Mouse (Mus musculus) myocyte (in vitro differentiated cells): Measurements from ENCODE around the gene Stpg4. TPM values are rescaled to one million over a fixed set of nuclear protein-coding genes. Genes with fewer than 3 reads are reported as not detected.
A peak's percentile ranks its signal among the peaks of the same experiment; 100 is the strongest.

Source experiments
- H3K27me3 ChIP-seq: one replicate; pipeline ENCODE4 v1.6.1; 2011; ENCODE audit not compliant: control insufficient read depth, insufficient read depth, insufficient read length
- H3K36me3 ChIP-seq: one replicate; pipeline ENCODE4 v1.6.1; 2011; ENCODE audit not compliant: control insufficient read depth, insufficient read depth
- H3K4me2 ChIP-seq: one replicate; pipeline ENCODE4 v1.6.1; 2011; ENCODE audit warnings: low read depth, control low read depth
- H3K4me3 ChIP-seq: one replicate; pipeline ENCODE4 v1.5.1; 2011; ENCODE audit warnings: mild to moderate bottlenecking, control low read depth, moderate library complexity
- H3K79me2 ChIP-seq: one replicate; pipeline ENCODE4 v1.6.1; 2011; ENCODE audit not compliant: control insufficient read depth, insufficient read depth
- H3ac ChIP-seq: one replicate; pipeline ENCODE4 v1.6.1; 2011; ENCODE audit not compliant: control insufficient read depth, insufficient read length
- CEBPB ChIP-seq: IDR thresholded peaks from 2 replicates; pipeline ENCODE4 v1.6.1; 2011; ENCODE audit warnings: mild to moderate bottlenecking, moderate library complexity; ENCODE audit not compliant: poor library complexity, insufficient read depth, severe bottlenecking
- E2F4 ChIP-seq: IDR thresholded peaks from one replicate; pipeline ENCODE4 v1.6.1; 2011; ENCODE audit warnings: mild to moderate bottlenecking, control low read depth, moderate library complexity; ENCODE audit not compliant: insufficient read depth
- MAX ChIP-seq: IDR thresholded peaks from one replicate; pipeline ENCODE4 v1.6.1; 2011; ENCODE audit warnings: low read depth, mild to moderate bottlenecking, control low read depth
- MYOD1 ChIP-seq, 3 experiments: IDR thresholded peaks; one replicate each; pipeline ENCODE4 v1.6.1; 2011; ENCODE audit warnings: control low read depth in 2 of 3, low read depth in 2 of 3, mild to moderate bottlenecking in 2 of 3, moderate library complexity in 1 of 3; ENCODE audit not compliant: insufficient read length in 2 of 3, control insufficient read depth in 1 of 3
- MYOG ChIP-seq, 3 experiments: IDR thresholded peaks; one replicate each; pipeline ENCODE4 v1.6.1; 2011; ENCODE audit warnings: control low read depth in 2 of 3, low read depth in 2 of 3, mild to moderate bottlenecking in 2 of 3; ENCODE audit not compliant: insufficient read length in 2 of 3, control insufficient read depth in 1 of 3, insufficient read depth in 1 of 3
- POLR2A ChIP-seq: IDR thresholded peaks from one replicate; pipeline ENCODE4 v1.6.1; 2011; ENCODE audit warnings: low read depth, mild to moderate bottlenecking, control low read depth, moderate library complexity; ENCODE audit not compliant: insufficient read length
- POLR2AphosphoS2 ChIP-seq: IDR thresholded peaks from one replicate; pipeline ENCODE4 v1.6.1; 2011; ENCODE audit warnings: low read depth, control low read depth; ENCODE audit not compliant: insufficient read length
- REST ChIP-seq: IDR thresholded peaks from one replicate; pipeline ENCODE4 v1.6.1; 2011; ENCODE audit warnings: mild to moderate bottlenecking, control low read depth, moderate library complexity; ENCODE audit not compliant: insufficient read depth, insufficient read length
- SRF ChIP-seq: IDR thresholded peaks from one replicate; pipeline ENCODE4 v1.6.1; 2011; ENCODE audit warnings: low read depth; ENCODE audit not compliant: control insufficient read depth, insufficient read length
- TCF12 ChIP-seq: IDR thresholded peaks from one replicate; pipeline ENCODE4 v1.6.1; 2011; ENCODE audit warnings: mild to moderate bottlenecking, control low read depth; ENCODE audit not compliant: poor library complexity, insufficient read depth, severe bottlenecking
- TCF3 ChIP-seq: IDR thresholded peaks from one replicate; pipeline ENCODE4 v1.6.1; 2011; ENCODE audit warnings: low read depth, control low read depth; ENCODE audit not compliant: insufficient read length
- USF1 ChIP-seq: IDR thresholded peaks from one replicate; pipeline ENCODE4 v1.6.1; 2011; ENCODE audit warnings: low read depth, mild to moderate bottlenecking, control low read depth, moderate library complexity
- polyA plus RNA-seq: library from polyadenylated mRNA; unstranded; fragments of >200 nt; fragmentation: generic; extraction: Trizol; gene quantifications from one replicate; pipeline ENCODE4 v1.2.1, GENCODE M21; 2012; ENCODE audit warnings: missing spikeins

The Stpg4 gene
- polyA plus RNA-seq, 1 experiment: not detected

- Histone ChIP-seq H3ac (no peak overlapping the region), H3K79me2 (no peaks in the 10 kb centered on the region), H3K27me3 (no peaks in the 10 kb centered on the region), H3K36me3 (no peaks in the 10 kb centered on the region), H3K4me2 (peak overlapping the region; percentile 68), H3K4me3 (no peak overlapping the region)
- TF ChIP-seq MAX (no peak), MYOG (IDR thresholded peaks at IDR 0.05; ENCODE audit: control insufficient read depth in 1 of 3, insufficient read depth in 1 of 3, insufficient read length in 2 of 3, low read depth in 2 of 3) (peak; percentile 65 to 100 (median 97)), CEBPB (no peak), MYOD1 (IDR thresholded peaks at IDR 0.05; ENCODE audit: control insufficient read depth in 1 of 3, insufficient read length in 2 of 3, low read depth in 2 of 3) (peak; percentile 3 to 96 (median 94)), TCF12 (peak; percentile 68), SRF (no peak), TCF3 (peak; percentile 88)
Measured at GRCm38 (mm10) chr17:87364108-87364507, 63.4 kb downstream of the Stpg4 start.

DNA sequence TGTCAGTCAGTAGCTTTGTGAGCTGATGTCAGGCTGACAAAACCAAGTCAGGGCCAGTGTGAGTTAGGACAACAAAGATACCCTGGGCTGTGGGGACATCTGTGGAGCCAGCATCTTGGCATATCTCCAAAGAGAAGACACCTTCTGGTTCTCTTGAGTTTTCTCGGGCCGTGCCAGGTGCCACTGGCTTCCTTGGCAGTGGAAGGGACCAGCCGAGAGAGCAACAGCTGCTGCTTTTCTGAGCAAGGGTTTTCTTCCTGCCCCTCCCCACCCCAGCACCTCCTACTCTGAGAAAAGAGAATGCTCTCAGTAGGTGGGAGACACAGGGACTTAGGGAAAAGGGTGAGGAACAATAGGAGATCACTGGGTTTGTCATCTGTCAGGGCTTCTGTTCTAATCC, 66.4 kb downstream of the Stpg4 start:
- H3K4me2 ChIP-seq: peak overlapping the region; percentile 24
- TF ChIP-seq MYOD1 (IDR thresholded peaks at IDR 0.05; ENCODE audit: control insufficient read depth in 1 of 3, insufficient read length in 2 of 3, low read depth in 2 of 3) (peak; percentile 7 to 86 (median 65)), MYOG (IDR thresholded peaks at IDR 0.05; ENCODE audit: control insufficient read depth in 1 of 3, insufficient read depth in 1 of 3, insufficient read length in 2 of 3, low read depth in 2 of 3) (peak; percentile 39 to 93 (median 64)), CEBPB (no peak)
- H3K79me2 ChIP-seq: no peaks in the 10 kb centered on the region
- H3ac ChIP-seq: no peak overlapping the region
- no peaks in the 10 kb centered on the region for H3K27me3 ChIP-seq
- H3K36me3 ChIP-seq: no peaks in the 10 kb centered on the region
- no peak overlapping the region for H3K4me3 ChIP-seq

DNA sequence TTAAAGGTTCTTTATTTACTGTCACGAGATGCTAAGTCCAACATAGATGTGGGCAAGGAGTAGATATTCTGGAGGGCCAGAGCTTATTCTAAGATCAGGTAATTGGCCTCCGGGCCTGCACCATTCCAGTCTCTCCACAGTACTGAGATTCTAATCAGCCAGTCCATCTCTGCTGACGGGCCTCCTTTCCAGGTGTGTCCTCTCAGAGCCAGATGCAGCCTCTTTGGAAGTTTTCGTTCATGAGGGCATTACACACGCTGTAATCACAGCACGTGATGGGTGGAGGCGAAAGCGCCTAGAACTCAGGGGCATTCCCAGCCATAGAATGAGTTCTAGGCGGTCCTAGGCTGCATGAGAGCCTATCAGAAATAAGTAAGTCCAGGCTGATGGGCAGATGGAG, 70.0 kb downstream of the Stpg4 start:
- Histone ChIP-seq H3K36me3 (no peaks in the 10 kb centered on the region), H3K27me3 (no peaks in the 10 kb centered on the region), H3ac (no peak overlapping the region), H3K4me3 (no peak overlapping the region), H3K4me2 (no peak overlapping the region), H3K79me2 (no peaks in the 10 kb centered on the region)
- no peak for TF ChIP-seq POLR2AphosphoS2
- no peak for TF ChIP-seq MAX
- no peak for TF ChIP-seq SRF
- TF ChIP-seq TCF12: no peak
- no peak for TF ChIP-seq USF1
- TF ChIP-seq E2F4: no peak
- no peak for TF ChIP-seq POLR2A
- no peak for TF ChIP-seq MYOD1 (IDR thresholded peaks at IDR 0.05; ENCODE audit: control insufficient read depth in 1 of 3, insufficient read length in 2 of 3, low read depth in 2 of 3)
- TF ChIP-seq CEBPB: no peak
- TF ChIP-seq TCF3: no peak
- TF ChIP-seq MYOG (IDR thresholded peaks at IDR 0.05; ENCODE audit: control insufficient read depth in 1 of 3, insufficient read depth in 1 of 3, insufficient read length in 2 of 3, low read depth in 2 of 3): no peak
- TF ChIP-seq REST: no peak

DNA sequence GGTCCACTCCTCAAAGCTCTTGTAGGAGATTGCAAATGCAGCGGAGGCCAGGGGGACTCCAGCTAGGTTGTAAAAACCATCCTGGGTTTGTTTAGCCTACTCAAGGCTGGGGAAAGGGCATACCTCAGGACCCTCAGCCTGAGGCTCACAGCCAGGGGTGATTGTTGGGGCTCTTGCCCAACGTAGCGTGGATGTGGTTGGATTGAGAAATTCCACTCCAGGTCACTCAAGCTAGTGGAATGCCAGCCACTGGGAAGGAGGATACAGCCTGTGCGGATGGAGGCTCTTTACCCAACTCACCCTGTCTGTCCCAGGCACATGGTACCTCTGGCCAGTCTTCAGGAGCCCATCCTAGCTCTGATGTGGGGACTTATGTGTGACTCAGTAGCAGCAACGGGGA, 71.3 kb downstream of the Stpg4 start:
- Histone ChIP-seq H3K36me3 (no peaks in the 10 kb centered on the region), H3ac (no peak overlapping the region), H3K27me3 (no peaks in the 10 kb centered on the region), H3K79me2 (no peaks in the 10 kb centered on the region), H3K4me2 (no peak overlapping the region), H3K4me3 (no peak overlapping the region)
- no peak for TF ChIP-seq E2F4
- no peak for TF ChIP-seq MYOG (IDR thresholded peaks at IDR 0.05; ENCODE audit: control insufficient read depth in 1 of 3, insufficient read depth in 1 of 3, insufficient read length in 2 of 3, low read depth in 2 of 3)
- no peak for TF ChIP-seq TCF3
- no peak for TF ChIP-seq CEBPB
- TF ChIP-seq USF1: no peak
- no peak for TF ChIP-seq TCF12
- no peak for TF ChIP-seq POLR2AphosphoS2
- TF ChIP-seq MYOD1 (IDR thresholded peaks at IDR 0.05; ENCODE audit: control insufficient read depth in 1 of 3, insufficient read length in 2 of 3, low read depth in 2 of 3): no peak
- TF ChIP-seq REST: no peak
- no peak for TF ChIP-seq SRF
- TF ChIP-seq MAX: no peak
- no peak for TF ChIP-seq POLR2A

DNA sequence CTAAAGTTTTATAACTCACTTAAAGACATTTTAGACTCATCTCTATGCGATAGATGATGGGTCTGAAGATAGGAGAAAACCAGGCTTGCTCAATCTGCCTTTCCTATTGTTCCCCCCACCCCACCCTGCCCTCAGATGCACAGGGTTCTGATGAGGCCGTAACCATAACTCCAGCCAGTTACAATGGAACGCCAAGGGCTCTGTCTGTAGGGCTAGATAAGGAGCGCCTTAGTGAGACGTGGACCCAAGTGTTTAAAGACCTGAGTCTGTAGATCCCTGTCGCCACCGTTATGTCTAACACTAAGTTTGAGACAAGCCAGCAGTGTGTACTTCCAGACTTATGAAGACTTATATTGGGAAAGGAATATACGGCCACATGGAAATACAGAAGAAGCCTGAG, 72.1 kb downstream of the Stpg4 start:
- Histone ChIP-seq H3ac (no peak overlapping the region), H3K4me3 (no peak overlapping the region), H3K4me2 (no peak overlapping the region), H3K27me3 (no peaks in the 10 kb centered on the region), H3K36me3 (no peaks in the 10 kb centered on the region), H3K79me2 (no peaks in the 10 kb centered on the region)
- TF ChIP-seq MAX (no peak), MYOG (IDR thresholded peaks at IDR 0.05; ENCODE audit: control insufficient read depth in 1 of 3, insufficient read depth in 1 of 3, insufficient read length in 2 of 3, low read depth in 2 of 3) (no peak), REST (no peak), USF1 (no peak), POLR2AphosphoS2 (no peak), TCF12 (no peak), MYOD1 (IDR thresholded peaks at IDR 0.05; ENCODE audit: control insufficient read depth in 1 of 3, insufficient read length in 2 of 3, low read depth in 2 of 3) (no peak), CEBPB (no peak), POLR2A (no peak), E2F4 (no peak), TCF3 (no peak), SRF (no peak)
